Mouse (Mus musculus) cerebellum, adult 2 months (tissue): ENCODE results near the gene Mllt3.

Experiments
- CTCF ChIP-seq: fragments of 200-500 bp; IDR thresholded peaks from 2 replicates; pipeline ENCODE4 v1.5.1; 2011; ENCODE audit warnings: low read depth, mild to moderate bottlenecking, control low read depth, low read length, moderate library complexity, borderline replicate concordance; ENCODE audit not compliant: insufficient read depth
- POLR2A ChIP-seq: fragments of 200-500 bp; IDR thresholded peaks from 2 replicates; pipeline ENCODE4 v1.6.1; 2011; ENCODE audit warnings: low read length, control low read depth, borderline replicate concordance; ENCODE audit not compliant: insufficient read depth

GRCm38 (mm10) chr4:87933701-87934337 lies 99.3 kb downstream of the Mllt3 start:
- TF ChIP-seq CTCF, result no peak
- no peak for TF ChIP-seq POLR2A
